Mouse (Mus musculus): ENCODE results near the gene Btbd35f2.
"Not testable (repeated sequence)": the region's sequence is repeated elsewhere in the genome, so short reads cannot be mapped to it uniquely, and the experiment has no call there.

Gene Btbd35f2

GRCm38 (mm10) chrX:32278094-32278493 lies at the start of gene Btbd35f2:
Btbd35f2 (plus strand) TSS chrX:32278394.
- DNase-seq (ENCODE audit: low spot score in 2 of 2): not testable (repeated sequence)

Measured in right cerebral cortex, adult 2 months (tissue).